11 mouse cellular contexts compared by ENCODE assay signal in genomic region chr7:27475596-27475995, GRCm38 (mm10). TPM values are rescaled to one million over a fixed set of nuclear protein-coding genes. Genes with fewer than 3 reads are reported as not detected.
DNase-seq lines count a peak whose midpoint lies in the region; ATAC-seq and TF ChIP-seq lines count a peak whose summit lies in the region.
"Had no signal": no experiment of that assay in that cellular context is flagged by ENCODE, and none has a peak within 500 bp of the region (broad histone marks: within the 10 kb centered on the region; RNA-seq: fewer than 3 reads in every experiment).

No protein-coding gene starts in this region.

- no peak for ATAC-seq in erythroblast, adult 5-6 weeks (replicated peaks; ENCODE audit: low FRiP score, poor library complexity, severe bottlenecking)
- ATAC-seq in limb, embryonic 14.5 days (ENCODE audit: low FRiP score, low read depth) = no peak
- ATAC-seq in erythroid progenitor cell, adult 5-6 weeks (replicated peaks; ENCODE audit: low FRiP score, poor library complexity, severe bottlenecking) = no peak
- ATAC-seq: inflammation-experienced regulatory T-cells, adult 6 months had no signal

- H3K4me1 ChIP-seq in erythroblast, embryonic 14.5 days (ENCODE audit: control insufficient read depth) = peaks cover 78% of the 10 kb centered on the region
- H3K4me1 ChIP-seq in E14TG2a.4 (replicated peaks; ENCODE audit: low read depth, low read length) = peaks cover 66% of the 10 kb centered on the region
- H3K4me1 ChIP-seq in limb, embryonic 14.5 days (ENCODE audit: control insufficient read depth, insufficient read depth, low read length) = peaks cover 10% of the 10 kb centered on the region

- TF ChIP-seq CTCF in E14TG2a.4 (conservative IDR thresholded peaks at IDR 0.05; ENCODE audit: low read length) = no peak

- no peak overlapping the region for H3K27ac ChIP-seq in limb, embryonic 14.5 days (replicated peaks; ENCODE audit: low read depth, low read length)

- peak; percentile 32 for DNase-seq in kidney, adult 9 months
- DNase-seq in kidney, postnatal 14 days = no peak
- no peak for DNase-seq in limb, embryonic 14.5 days (ENCODE audit: low spot score)
- no peak for DNase-seq in embryo, embryonic 11 days
- DNase-seq: midbrain, embryonic 14.5 days; retina, postnatal 1 day had no signal

- H3K4me3 ChIP-seq in erythroblast, embryonic 14.5 days (replicated peaks) = peak overlapping the region; percentile 79
- H3K4me3 ChIP-seq in E14TG2a.4 (replicated peaks; ENCODE audit: low read length) = peak overlapping the region; percentile 57
- H3K4me3 ChIP-seq in limb, embryonic 14.5 days (replicated peaks; ENCODE audit: low read length) = peak overlapping the region; percentile 67

- 88% methylated on average over 2 of the region's 2 CpGs for WGBS in limb, embryonic 14.5 days

- no peaks in the 10 kb centered on the region for H3K9me3 ChIP-seq in erythroblast, embryonic 14.5 days (ENCODE audit: control insufficient read depth, low read length)
- no peaks in the 10 kb centered on the region for H3K9me3 ChIP-seq in E14TG2a.4 (ENCODE audit: low read length)
- H3K9me3 ChIP-seq in limb, embryonic 14.5 days (ENCODE audit: control insufficient read depth, low read length) = no peaks in the 10 kb centered on the region

- H3K4me2 ChIP-seq in limb, embryonic 14.5 days (replicated peaks; ENCODE audit: low read depth, low read length, severe bottlenecking) = peak overlapping the region; percentile 38; the same call in 1 of the 2 replicates

- no peaks in the 10 kb centered on the region for H3K27me3 ChIP-seq in erythroblast, embryonic 14.5 days (ENCODE audit: control insufficient read depth)
- no peaks in the 10 kb centered on the region for H3K27me3 ChIP-seq in E14TG2a.4 (ENCODE audit: insufficient read depth, low read length)
- no peaks in the 10 kb centered on the region for H3K27me3 ChIP-seq in limb, embryonic 14.5 days (ENCODE audit: control insufficient read depth, insufficient read depth, low read length)

- no peak for TF ChIP-seq POLR2A in limb, embryonic 14.5 days (IDR thresholded peaks at IDR 0.05; ENCODE audit: borderline replicate concordance, extremely low read depth, insufficient read depth, insufficient read length)

- no peak overlapping the region for H3K9ac ChIP-seq in limb, embryonic 14.5 days (ENCODE audit: low read depth, low read length, severe bottlenecking)

- peaks cover 56% of the 10 kb centered on the region for H3K36me3 ChIP-seq in erythroblast, embryonic 14.5 days (ENCODE audit: control insufficient read depth)
- H3K36me3 ChIP-seq in E14TG2a.4 (ENCODE audit: insufficient read depth, low read length) = peaks cover 34% of the 10 kb centered on the region
- H3K36me3 ChIP-seq in limb, embryonic 14.5 days (ENCODE audit: control insufficient read depth, insufficient read depth, low read length) = peaks cover 18% of the 10 kb centered on the region

RNA-seq across cellular contexts. Expression of gene Sertad3, which starts 2.0 kb away (rescaled TPM):
- 9.6 and 9.9 TPM in 2 replicates for polyA plus RNA-seq in erythroblast, embryonic 14.5 days (2012)
- 31.8 and 57.3 TPM in 2 replicates for total RNA-seq in erythroblast, adult 5-6 weeks (2015; ENCODE audit: low replicate concordance)
- total RNA-seq in erythroblast, adult 5-6 weeks (2017; ENCODE audit: low replicate concordance) = 56.2 and 61.8 TPM in 2 replicates
- polyA plus RNA-seq in limb, embryonic 14.5 days (2012; rRNA removed) = 31.3 and 32.1 TPM in 2 replicates
- 31.5 and 32.4 TPM in 2 replicates for polyA plus RNA-seq in limb, embryonic 14.5 days (2014; fragmentation: Nextera tagmentation; extraction: Ambion mirVana)
- total RNA-seq in erythroid progenitor cell, adult 5-6 weeks (2015; ENCODE audit: low replicate concordance) = 9.0 and 9.2 TPM in 2 replicates
- total RNA-seq in erythroid progenitor cell, adult 5-6 weeks (2017; ENCODE audit: low replicate concordance) = 14.8 and 19.6 TPM in 2 replicates

RNA-seq across cellular contexts. Expression of gene Sertad1, which starts 11.1 kb away (rescaled TPM):
- polyA plus RNA-seq in erythroblast, embryonic 14.5 days (2012) = 17.9 and 18.5 TPM in 2 replicates
- total RNA-seq in erythroblast, adult 5-6 weeks (2015; ENCODE audit: low replicate concordance) = 26.5 and 34.1 TPM in 2 replicates
- 26.2 and 30.5 TPM in 2 replicates for total RNA-seq in erythroblast, adult 5-6 weeks (2017; ENCODE audit: low replicate concordance)
- polyA plus RNA-seq in limb, embryonic 14.5 days (2012; rRNA removed) = 23.3 and 28.0 TPM in 2 replicates
- polyA plus RNA-seq in limb, embryonic 14.5 days (2014; fragmentation: Nextera tagmentation; extraction: Ambion mirVana) = 34.2 and 39.4 TPM in 2 replicates
- 1.7 and 6.8 TPM in 2 replicates for total RNA-seq in erythroid progenitor cell, adult 5-6 weeks (2015; ENCODE audit: low replicate concordance)
- 5.5 and 7.0 TPM in 2 replicates for total RNA-seq in erythroid progenitor cell, adult 5-6 weeks (2017; ENCODE audit: low replicate concordance)

RNA-seq across cellular contexts. Expression of gene Prx, which starts 23.5 kb away (rescaled TPM):
- polyA plus RNA-seq in erythroblast, embryonic 14.5 days (2012) = 0.41 TPM in 2 replicates
- total RNA-seq in erythroblast, adult 5-6 weeks (2015; ENCODE audit: low replicate concordance) = not detected in 2 replicates
- total RNA-seq in erythroblast, adult 5-6 weeks (2017; ENCODE audit: low replicate concordance) = 0.28 and 0.43 TPM in 2 replicates
- 6.3 and 6.6 TPM in 2 replicates for polyA plus RNA-seq in limb, embryonic 14.5 days (2012; rRNA removed)
- polyA plus RNA-seq in limb, embryonic 14.5 days (2014; fragmentation: Nextera tagmentation; extraction: Ambion mirVana) = 2.1 and 2.5 TPM in 2 replicates
- total RNA-seq in erythroid progenitor cell, adult 5-6 weeks (2015; ENCODE audit: low replicate concordance) = 0.36 and 0.42 TPM in 2 replicates
- total RNA-seq in erythroid progenitor cell, adult 5-6 weeks (2017; ENCODE audit: low replicate concordance) = 1.4 and 5.1 TPM in 2 replicates

RNA-seq across cellular contexts. Expression of gene Blvrb, which starts 27.8 kb away (rescaled TPM):
- polyA plus RNA-seq in erythroblast, embryonic 14.5 days (2012) = 842 and 917 TPM in 2 replicates
- total RNA-seq in erythroblast, adult 5-6 weeks (2015; ENCODE audit: low replicate concordance) = 379 and 403 TPM in 2 replicates
- 431 and 604 TPM in 2 replicates for total RNA-seq in erythroblast, adult 5-6 weeks (2017; ENCODE audit: low replicate concordance)
- 44.8 and 49.5 TPM in 2 replicates for polyA plus RNA-seq in limb, embryonic 14.5 days (2012; rRNA removed)
- polyA plus RNA-seq in limb, embryonic 14.5 days (2014; fragmentation: Nextera tagmentation; extraction: Ambion mirVana) = 60.8 and 61.2 TPM in 2 replicates
- total RNA-seq in erythroid progenitor cell, adult 5-6 weeks (2015; ENCODE audit: low replicate concordance) = 538 and 642 TPM in 2 replicates
- 484 and 602 TPM in 2 replicates for total RNA-seq in erythroid progenitor cell, adult 5-6 weeks (2017; ENCODE audit: low replicate concordance)

RNA-seq across cellular contexts. Expression of gene Sptbn4, which starts 28.1 kb away (rescaled TPM):
- 0.01 and 0.02 TPM in 2 replicates for polyA plus RNA-seq in erythroblast, embryonic 14.5 days (2012)
- 0.42 TPM in 1 of 2 replicates, not detected in the other for total RNA-seq in erythroblast, adult 5-6 weeks (2015; ENCODE audit: low replicate concordance)
- total RNA-seq in erythroblast, adult 5-6 weeks (2017; ENCODE audit: low replicate concordance) = 0.17 and 0.28 TPM in 2 replicates
- polyA plus RNA-seq in limb, embryonic 14.5 days (2012; rRNA removed) = 0.60 and 0.64 TPM in 2 replicates
- 0.15 TPM in 2 replicates for polyA plus RNA-seq in limb, embryonic 14.5 days (2014; fragmentation: Nextera tagmentation; extraction: Ambion mirVana)
- total RNA-seq in erythroid progenitor cell, adult 5-6 weeks (2015; ENCODE audit: low replicate concordance) = not detected in 2 replicates
- total RNA-seq in erythroid progenitor cell, adult 5-6 weeks (2017; ENCODE audit: low replicate concordance) = 0.08 and 0.13 TPM in 2 replicates
